Mouse (Mus musculus): ENCODE results near the gene Gm11011.

Gene Gm11011

GRCm38 (mm10) chr2:169586688-169587087, 857 bp downstream of the Gm11011 start:
- DNase-seq = no peak

GRCm38 (mm10) chr2:169585631-169586285, 1.8 kb downstream of the Gm11011 start:
- DNase-seq = no peak

- DNase-seq = no peak
Observed at GRCm38 (mm10) chr2:169584745-169585456, 2.6 kb downstream of the Gm11011 start.

- no peak for DNase-seq
Observed at GRCm38 (mm10) chr2:169583476-169583875, 4.1 kb downstream of the Gm11011 start.

- DNase-seq = no peak
Observed at GRCm38 (mm10) chr2:169577508-169578196, 9.9 kb downstream of the Gm11011 start.

- no peak for DNase-seq
Observed at GRCm38 (mm10) chr2:169570063-169570462, 17.5 kb downstream of the Gm11011 start.

GRCm38 (mm10) chr2:169566159-169566558, 21.4 kb downstream of the Gm11011 start:
- DNase-seq = no peak

- no peak for DNase-seq
Observed at GRCm38 (mm10) chr2:169565751-169566150, 21.8 kb downstream of the Gm11011 start.

- DNase-seq = no peak
Observed at GRCm38 (mm10) chr2:169545674-169546073, 41.9 kb downstream of the Gm11011 start.

- no peak for DNase-seq
Observed at GRCm38 (mm10) chr2:169538906-169539305, 48.6 kb downstream of the Gm11011 start.

All from cerebellum, postnatal 14 days (tissue).